Mouse (Mus musculus) CD8-positive naive resting alpha-beta T cell, adult 57 days (primary cell): ENCODE measurements around the gene Fpgs. TPM values are rescaled to one million over a fixed set of nuclear protein-coding genes. Genes with fewer than 3 reads are reported as not detected.

ENCODE experiments used
- total RNA-seq: library from RNA; stranded (reverse); gene quantifications from one replicate; pipeline ENCODE4 v1.2.4, GENCODE M21; 2023

Gene Fpgs
- total RNA-seq: 28.2 TPM

DNA sequence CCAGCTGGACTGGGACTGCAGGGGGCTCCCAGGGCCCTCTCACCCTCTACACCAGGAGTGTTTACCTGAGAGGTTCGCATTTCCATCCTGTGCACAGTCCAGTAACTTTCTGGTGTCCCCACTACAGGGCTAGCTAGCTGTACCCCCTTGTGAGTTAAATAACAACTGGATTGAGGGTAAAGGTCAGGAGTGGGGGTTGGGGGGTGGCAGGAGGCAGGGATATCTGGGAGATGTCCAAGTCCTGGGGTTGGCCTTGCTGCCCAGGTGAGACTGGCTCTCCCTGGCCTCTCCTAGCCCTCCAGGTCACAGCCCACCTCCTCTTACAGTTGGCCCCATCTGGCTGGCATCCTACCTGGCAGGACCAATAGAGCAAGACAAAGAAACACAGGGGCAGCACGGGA lies at the start of gene Fpgs:
Gene Fpgs, minus strand, starts transcription at position 125 of the 401 bp plus-strand sequence.

DNA sequence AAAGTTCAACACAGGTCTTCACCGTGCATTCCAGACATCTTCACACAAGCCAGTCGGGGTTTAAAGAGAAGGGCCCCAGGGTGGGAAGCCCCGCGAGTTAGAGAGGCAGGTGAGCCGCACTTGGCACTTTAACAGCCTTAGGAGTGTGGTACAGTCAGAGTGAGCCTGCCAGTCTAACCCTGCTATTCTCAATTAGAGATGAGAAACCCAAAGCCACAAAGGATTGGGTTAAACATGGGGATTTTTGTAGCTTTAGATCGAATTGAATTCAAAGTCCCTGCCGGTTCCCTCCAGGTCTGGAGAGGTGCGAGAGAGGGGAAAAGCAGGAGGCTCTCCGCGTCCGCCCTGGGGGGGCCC lies 36.9 kb upstream of the Fpgs start, which contains the start of gene 6330409D20Rik:
Gene 6330409D20Rik, minus strand, starts transcription at position 101 of the 357 bp plus-strand sequence.

GRCm38 (mm10) chr2:32720681-32721229 lies 16.8 kb upstream of the Fpgs start, which contains the start of gene Sh2d3c:
TSS of gene Sh2d3c (plus strand) at chr2:32721055.

GRCm38 (mm10) chr2:32712934-32713817 lies 9.2 kb upstream of the Fpgs start, which contains the start of gene Cdk9:
TSS of gene Cdk9 (minus strand) at chr2:32713076.

GRCm38 (mm10) chr2:32646379-32647056 lies 57.4 kb downstream of the Fpgs start, which contains the start of gene Eng:
TSS of gene Eng (plus strand) at chr2:32646595.

Other genes with a start within 250 kb of the Fpgs start
- 137 TPM for gene Fam102a, start 168.8 kb downstream of the Fpgs start, total RNA-seq
- gene Dpm2, start 133.3 kb downstream of the Fpgs start, total RNA-seq: 63.7 TPM
- 0.89 TPM for gene Pip5kl1, start 129.3 kb downstream of the Fpgs start, total RNA-seq
- gene 9430097D07Rik, start 128.5 kb downstream of the Fpgs start, total RNA-seq: not detected
- gene St6galnac4, start 117.0 kb downstream of the Fpgs start, total RNA-seq: 21.0 TPM
- 2.3 TPM for gene St6galnac6, start 104.4 kb downstream of the Fpgs start, total RNA-seq
- not detected for gene Ak1, start 82.4 kb downstream of the Fpgs start, total RNA-seq
- gene Eng, start 57.5 kb downstream of the Fpgs start, total RNA-seq: 19.8 TPM
- gene Cdk9, start 8.9 kb upstream of the Fpgs start, total RNA-seq: 99.3 TPM
- 102 TPM for gene Sh2d3c, start 16.9 kb upstream of the Fpgs start, total RNA-seq
- not detected for gene 6330409D20Rik, start 36.9 kb upstream of the Fpgs start, total RNA-seq
- 27.7 TPM for gene Tor2a, start 53.1 kb upstream of the Fpgs start, total RNA-seq
- not detected for gene Ttc16, start 71.5 kb upstream of the Fpgs start, total RNA-seq
- 3.4 TPM for gene Ptrh1, start 71.6 kb upstream of the Fpgs start, total RNA-seq
- not detected for gene Cfap157, start 80.3 kb upstream of the Fpgs start, total RNA-seq
- gene Stxbp1, start 143.1 kb upstream of the Fpgs start, total RNA-seq: 0.86 TPM
- 0.61 TPM for gene Fam129b, start 172.0 kb upstream of the Fpgs start, total RNA-seq